Mouse (Mus musculus) heart, adult 11 months (tissue): Measurements from ENCODE around the gene Szt2.

ENCODE experiments used
- DNase-seq: peaks from one replicate; pipeline ENCODE4 v3.0.0; 2022

Szt2 gene

DNA sequence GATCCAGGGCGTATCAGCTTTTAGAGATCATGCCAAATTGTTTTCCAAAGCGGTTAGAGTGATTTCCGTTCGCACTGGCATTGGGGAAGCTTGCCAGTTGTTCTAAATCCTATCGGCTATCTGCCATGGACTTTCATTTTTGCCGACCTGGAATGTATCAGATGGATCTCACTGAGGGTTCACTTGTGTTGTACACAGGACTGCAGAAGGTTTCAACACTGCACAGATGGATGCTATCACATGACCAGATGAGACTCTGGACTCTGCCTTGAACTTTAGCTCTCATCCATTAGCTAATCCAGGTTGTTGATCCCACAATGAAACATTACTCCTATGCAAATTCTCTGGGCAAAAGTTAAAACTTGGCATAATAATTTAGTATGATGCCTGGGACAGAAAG is 52.3 kb downstream of the Szt2 start:
- DNase-seq = no peak

DNA sequence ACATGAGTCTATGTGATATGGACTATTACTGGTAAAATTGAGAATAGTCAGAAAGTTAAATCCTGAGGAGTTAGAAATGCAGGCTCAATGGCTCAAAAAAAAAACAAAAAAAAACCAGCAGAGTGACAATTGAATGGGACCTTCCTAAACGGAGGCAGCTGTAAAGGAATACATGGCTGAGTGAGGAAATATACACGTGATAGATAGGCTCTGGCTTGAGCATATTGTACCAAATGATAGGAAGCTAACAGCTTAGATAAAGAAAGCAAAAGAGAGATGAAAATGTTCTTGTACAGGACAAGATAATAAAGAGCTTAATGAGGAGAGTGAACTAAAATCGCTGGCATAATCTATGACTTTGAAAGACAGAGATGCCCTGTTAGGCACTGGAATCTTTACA is 54.8 kb downstream of the Szt2 start:
- no peak for DNase-seq

DNA sequence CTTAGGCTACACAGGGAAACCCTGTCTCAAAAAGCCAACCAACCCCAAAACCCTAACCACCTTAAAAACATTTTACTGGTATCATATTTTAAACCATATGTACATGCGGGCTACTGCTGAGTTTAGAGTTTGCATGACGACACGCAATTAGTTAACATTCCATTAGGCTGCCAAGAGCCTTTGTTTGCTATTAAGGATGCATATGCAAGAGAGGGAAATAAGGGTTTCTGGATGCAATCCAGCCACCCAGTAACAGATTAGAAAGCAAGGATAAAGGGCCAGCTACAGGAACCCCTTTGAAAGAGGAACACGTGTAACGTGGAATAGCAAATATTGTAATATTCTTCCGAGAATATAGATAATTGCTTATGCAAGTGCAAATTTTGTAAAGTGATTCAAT is 55.4 kb downstream of the Szt2 start:
- no peak for DNase-seq

DNA sequence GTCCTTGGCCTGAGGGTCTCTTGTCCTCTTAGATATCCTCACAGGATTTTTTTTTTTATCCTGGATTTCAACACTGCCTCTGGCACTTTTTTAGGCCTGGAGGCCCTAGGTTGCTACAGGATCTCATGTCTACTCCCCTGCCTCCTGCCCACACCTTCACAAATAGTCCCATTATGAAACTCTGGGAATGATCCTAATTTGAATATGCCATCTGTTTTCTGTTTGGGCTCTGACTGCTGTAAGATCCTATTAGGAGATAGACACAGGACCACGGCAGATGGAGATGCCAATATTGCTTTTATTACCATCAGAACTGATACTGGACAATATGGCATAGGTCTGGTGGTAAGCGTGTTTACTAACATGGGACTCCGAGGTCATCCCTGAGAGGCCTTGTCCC is 57.2 kb downstream of the Szt2 start:
- DNase-seq = no peak

DNA sequence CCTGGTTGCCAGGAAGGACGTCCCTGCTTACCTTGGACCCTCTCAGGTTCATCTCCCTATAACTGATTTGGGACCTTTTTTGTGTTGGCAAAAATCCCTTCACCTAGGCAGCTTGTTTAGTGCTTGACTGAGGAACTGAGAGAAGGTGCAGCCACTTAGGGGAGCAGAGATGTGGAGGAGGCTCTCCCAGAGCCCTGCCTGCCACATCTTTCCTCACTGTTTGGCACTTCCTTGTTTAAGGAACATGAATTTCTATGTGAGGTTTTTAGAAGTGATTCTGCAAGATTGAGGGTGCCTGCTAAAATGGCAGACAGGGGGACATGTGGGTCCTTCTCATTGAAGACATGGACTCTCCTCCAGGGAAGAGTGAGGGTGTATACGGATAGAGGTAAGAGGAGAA is 58.2 kb downstream of the Szt2 start:
- no peak for DNase-seq

DNA sequence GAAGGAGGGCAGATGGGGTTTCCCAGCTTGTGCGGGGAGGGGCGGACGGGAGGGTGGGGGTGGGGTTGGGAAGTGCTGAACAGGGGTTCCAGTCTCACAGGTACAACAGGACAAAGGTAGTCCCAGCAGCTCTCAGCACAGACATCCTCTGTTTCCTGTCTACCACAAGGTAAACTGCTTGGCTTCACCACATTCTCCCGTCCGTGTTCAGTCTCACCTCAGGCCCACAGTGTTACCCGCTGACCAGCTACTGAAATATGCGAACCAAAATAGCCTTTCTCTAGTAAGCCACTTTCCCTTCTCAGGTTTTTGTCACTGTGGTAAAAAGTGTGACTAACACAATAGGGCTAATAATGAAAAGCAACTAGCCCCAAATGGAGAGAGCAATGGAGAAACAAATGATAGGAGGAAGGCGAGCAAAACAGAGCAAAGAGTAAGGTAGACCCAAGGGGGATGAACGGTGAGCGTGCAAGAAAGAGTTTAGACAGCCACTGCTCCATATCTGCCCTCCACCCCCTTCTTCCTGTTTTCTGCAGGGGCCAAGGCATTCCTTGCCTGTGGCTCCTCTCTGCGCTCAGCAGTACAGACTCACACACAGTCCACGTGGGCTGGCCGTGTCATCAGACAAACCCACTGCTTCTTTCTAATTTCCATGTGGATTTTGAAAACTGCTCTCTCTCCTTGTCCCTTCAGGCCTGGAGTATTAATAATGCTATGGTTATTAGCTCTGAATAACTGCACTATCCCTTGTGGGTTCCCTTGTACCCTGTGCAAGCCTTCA is 61.4 kb downstream of the Szt2 start:
- no peak for DNase-seq

DNA sequence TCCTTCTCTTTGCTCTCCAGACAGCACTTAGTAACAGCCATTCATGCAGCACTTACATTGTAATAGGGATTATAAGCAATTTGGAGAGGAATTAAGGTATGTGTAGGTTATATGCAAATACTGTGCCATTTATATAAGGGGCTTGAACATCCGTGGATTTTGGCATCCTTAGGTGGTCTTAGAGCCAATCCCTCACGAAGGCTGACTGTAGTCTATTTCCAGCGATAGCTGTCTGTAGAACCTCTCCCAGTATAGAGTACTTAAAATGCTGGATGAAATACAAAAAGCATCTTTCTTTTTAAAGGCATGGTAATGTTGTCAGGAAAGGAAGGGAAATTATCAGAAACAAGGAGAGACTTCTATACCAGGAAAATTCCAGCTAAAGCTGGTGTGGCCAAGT is 67.6 kb downstream of the Szt2 start:
- no peak for DNase-seq

DNA sequence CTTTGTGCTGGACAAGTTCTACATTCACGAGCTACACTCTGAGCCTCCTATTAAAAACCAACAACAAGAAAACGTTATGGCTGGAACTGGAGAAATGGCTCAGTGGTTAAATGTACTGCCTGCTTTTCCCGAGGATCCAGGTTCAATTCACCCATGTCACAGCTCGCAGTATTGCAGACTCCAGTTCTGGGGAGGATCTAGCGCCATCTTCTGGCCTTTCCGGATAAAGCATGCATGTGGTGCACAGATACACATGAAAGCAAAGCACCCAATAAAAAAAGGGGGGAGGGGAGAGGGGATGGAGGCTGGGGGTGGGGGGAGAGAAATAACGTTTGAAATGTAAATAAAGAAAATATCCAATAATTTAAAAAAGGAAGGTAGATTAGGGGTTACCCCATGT is 72.4 kb downstream of the Szt2 start:
- DNase-seq = no peak

DNA sequence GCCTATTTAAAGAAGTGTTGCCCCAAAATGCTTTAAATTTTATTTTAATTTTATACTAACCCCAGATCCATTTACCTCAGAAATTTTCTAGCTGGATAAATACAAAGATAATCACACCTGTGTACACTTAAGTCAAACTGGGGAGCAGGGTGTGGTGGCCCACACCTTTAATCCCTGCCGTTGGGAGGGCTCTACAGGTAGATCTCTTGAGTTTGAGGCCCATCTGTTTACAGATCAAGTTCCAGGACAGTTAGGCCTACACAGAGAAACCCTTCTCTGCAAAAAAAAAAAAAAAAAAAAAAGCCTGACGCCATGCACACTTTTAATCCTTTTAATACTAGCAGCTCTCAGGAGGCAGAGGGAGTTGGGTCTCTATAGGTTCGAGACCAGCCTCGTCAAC is 73.1 kb downstream of the Szt2 start:
- no peak for DNase-seq

DNA sequence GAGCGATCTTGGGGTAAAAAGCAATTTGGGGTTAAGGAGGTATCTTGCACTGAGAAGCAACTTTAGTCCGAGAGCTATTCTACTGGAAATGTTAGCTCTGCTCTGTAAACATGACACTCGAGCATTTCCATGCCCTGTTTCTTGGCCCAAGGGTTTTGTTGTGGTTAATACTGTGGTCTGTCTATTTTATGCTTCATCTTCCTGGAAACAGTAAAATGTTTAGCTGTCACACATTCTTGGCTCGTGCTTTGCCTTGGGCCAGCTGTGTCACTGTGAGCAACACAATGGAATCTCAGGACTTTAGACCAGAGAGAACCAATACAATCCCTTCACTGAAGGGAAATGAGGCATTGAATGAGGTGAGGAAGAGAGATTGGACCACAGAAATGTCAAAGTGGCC is 77.3 kb downstream of the Szt2 start:
- no peak for DNase-seq

DNA sequence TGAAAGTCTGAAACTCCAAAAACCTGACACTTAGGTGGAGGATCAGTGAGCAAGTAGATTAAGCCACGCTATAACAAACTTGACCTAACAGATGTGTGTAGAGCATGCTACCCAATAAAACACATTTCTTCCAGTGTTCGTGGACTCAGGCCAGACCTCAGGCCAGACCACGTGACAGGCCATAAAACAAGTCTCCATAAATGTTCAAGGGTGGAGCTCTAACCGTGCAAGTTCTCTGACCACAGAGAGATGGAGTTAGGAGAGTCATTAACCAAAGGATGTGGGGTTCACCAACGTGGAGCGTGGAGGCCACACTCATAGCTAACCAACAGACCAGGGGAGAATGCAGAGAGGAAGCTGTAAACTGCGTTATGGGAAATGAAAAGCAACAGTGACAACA is 82.6 kb downstream of the Szt2 start:
- no peak for DNase-seq

DNA sequence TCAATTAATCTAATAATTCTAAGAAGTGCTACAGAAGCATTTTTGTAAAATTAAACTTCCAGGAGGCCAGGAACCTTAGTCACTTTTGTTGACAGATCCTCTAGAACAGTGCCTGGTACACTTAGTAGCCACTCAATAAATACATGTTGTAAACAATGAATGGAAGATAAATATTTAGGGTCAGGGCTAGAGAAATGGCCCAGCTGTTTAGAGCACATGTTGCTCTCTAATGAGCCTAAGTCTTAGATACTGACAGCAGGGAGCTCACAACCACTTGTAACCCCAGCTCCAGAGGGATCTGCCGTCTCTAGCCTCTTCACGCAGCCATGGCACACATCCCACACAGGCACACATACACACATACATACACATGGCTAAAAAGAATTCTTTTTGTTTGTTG is 88.4 kb downstream of the Szt2 start:
- no peak for DNase-seq

DNA sequence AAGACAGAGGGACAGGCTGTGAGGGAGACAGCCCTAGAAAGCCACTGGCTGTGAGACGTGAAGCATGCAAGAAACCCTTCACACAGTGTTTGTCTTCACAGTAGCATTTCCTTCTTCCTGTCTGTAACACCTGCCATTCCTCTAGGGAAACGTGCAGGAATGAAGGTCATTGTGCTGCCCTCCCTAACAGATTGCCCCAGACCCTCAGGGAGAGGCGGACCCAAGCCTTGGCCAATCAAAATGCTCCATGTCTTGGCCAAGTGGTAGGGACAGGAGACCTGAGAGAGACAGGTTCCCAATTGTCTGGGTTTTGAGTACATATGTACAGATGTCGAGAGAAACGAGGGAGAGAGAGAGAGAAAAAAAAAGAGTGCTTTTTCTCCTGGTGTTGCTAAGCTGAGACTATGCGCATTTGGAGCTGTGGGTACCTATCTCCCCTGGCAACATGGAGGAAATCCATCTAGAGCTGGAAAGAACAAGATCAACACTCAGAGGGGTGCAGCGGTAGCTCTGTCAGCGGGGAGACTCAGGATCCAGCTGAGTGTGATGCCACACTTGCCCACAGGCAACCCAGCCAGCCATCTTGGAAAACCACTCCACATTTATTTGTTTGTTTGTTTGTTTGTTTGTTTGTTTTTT is 89.2 kb downstream of the Szt2 start:
- no peak for DNase-seq

DNA sequence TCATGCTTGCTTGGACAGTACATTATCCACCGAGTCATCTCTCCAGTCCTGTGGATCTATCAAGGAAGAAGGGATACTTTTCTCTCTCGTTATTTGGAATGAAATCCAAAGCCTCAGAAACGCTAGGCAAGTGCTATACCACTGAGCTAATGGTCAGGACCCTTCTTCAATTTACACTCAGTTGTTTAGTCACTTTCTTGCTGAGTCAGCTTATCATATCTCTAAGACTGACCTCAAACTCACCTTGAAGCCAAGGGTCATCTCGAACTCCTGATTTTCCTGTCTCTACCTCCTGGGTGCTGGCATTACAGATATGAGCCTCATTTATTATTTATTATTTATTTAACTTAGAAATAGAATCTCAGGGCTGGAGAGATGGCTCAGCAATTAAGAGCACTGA is 92.4 kb downstream of the Szt2 start:
- no peak for DNase-seq

DNA sequence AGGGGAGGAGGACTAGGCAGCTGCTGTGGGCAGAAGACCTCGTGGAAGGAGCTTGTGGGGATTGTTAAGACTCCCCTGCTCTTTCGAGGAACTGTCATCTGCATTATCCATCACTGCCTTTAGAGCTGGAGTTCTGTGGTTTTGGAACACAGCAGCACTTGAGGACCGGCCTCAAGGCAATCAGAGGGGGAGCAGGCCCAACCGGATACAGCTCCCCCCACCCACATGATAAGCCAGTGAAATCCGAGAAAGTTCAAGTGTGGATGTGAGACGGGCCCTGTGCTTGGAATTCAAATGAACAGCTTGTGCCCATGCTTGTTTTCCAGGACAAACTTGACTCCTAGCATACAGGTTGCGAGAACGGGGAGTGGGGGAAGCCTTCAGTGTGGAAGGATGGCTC is 93.8 kb downstream of the Szt2 start:
- no peak for DNase-seq
